Mouse (Mus musculus) mesoderm, embryonic 11.5 days (tissue): Measurements from ENCODE around the gene Zfp940.
A peak's percentile ranks its signal among the peaks of the same experiment; 100 is the strongest.
"Not testable (repeated sequence)": the region's sequence is repeated elsewhere in the genome, so short reads cannot be mapped to it uniquely, and the experiment has no call there.

Experiments used
- DNase-seq: peaks from one replicate; pipeline ENCODE4 v3.0.0-alpha.2; 2012; ENCODE audit warnings: low read depth, low spot score

Gene Zfp940

DNA sequence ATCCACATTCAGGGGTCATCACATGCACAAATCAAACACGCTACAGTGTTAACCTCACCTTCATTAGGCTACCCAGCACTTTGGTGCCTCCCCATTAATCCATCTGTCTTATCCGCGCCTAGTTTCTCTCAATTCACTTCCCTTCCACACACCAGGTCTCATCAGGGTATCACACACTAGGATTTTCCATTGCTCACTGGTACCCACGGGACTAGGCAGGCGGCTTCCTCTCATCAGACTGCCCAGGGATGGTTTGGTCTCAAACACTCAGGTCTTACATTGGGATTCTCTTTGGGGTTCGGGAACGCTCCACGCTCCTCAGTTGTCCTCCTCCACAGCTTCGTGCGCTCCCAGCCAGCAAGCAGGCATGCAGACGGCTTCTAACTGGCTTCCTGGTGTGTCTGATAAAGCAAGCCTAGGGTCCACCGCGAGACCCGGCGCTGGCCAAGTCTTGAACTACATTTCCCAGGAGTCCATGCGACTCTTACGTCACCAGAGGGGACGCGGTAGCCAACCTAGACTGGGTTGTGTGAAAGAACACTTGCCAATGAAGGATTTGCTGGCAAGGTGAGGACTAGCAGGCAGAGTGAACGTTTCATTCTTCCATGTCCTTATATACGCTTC, at the start of gene Zfp940:
Gene Zfp940 (minus strand): TSS at position 451 of the 624 bp plus-strand sequence.
- peak; percentile 92 for DNase-seq

DNA sequence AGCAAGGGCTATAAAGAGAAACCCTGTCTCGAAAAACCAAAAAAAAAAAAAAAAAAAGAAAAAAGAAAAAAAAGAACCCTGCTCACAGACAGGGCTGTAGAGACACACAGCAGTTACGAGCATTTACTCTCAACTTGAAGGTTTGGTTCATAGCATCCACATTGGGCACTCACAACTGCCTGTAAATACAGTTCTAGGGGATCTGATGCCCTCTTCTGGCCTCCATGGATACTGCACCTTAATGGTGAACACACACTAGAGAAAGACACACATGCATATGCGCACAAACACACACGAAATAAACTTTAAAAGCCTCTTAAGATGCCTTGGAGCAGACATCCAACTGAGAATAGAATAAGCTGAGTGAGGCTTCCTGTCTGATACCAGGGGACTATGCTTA, 44.9 kb upstream of the Zfp940 start:
- no peak for DNase-seq

DNA sequence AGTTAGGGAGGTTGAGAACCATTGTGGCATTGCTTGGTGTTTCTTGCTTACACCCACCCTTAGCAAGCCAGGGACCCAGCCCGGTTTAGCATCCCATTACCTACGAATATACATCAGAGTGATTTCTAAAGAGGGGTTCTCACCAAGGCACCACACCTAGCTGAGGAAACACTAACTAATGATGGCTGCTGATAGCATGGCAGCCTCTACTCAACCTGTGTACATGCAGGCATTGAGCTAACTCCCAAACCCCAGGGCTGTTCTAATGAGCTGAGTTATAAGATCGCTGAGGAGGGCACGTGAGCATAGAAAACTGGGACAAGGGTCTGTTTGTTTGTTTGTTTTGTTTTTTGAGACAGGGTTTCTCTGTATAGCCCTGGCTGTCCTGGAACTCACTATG, 39.3 kb upstream of the Zfp940 start:
- DNase-seq, result no peak

DNA sequence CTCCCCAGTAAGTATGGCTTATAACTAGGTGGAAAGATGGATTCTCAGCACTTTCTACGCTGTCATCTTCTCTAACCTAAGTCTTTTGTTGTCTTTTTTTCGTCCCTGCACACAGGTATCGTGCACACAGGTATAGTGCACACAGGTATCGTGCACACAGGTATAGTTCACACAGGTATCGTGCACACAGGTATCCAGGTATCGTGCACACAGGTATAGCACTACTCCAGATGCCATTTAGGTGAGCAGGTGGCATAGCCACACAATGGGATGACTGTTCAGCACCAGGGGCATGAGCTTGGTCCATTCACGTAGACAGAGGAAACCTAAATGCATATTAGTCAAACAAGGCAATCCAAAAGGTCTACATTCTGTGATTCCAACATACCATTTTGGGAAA, 37.0 kb upstream of the Zfp940 start:
- no peak for DNase-seq

DNA sequence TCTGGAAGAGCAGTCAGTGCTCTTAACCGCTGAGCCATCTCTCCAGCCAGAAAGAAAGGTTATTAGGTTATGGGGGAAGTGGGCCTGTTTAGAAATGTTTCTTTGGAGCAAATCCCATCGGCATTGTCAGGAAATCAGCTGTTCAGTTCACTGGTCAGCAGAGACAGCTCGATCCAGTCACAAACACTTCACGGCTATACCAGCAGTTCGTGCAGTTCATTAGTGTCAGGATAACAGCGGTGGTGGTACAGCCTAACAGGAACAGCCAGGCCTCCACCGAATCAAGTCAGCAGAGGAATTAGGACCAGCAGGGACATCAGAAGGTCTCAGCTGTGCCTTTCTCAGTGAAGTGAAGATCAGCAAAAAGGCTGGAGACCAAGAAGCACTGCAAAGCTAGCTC, 27.4 kb upstream of the Zfp940 start:
- DNase-seq, result no peak

DNA sequence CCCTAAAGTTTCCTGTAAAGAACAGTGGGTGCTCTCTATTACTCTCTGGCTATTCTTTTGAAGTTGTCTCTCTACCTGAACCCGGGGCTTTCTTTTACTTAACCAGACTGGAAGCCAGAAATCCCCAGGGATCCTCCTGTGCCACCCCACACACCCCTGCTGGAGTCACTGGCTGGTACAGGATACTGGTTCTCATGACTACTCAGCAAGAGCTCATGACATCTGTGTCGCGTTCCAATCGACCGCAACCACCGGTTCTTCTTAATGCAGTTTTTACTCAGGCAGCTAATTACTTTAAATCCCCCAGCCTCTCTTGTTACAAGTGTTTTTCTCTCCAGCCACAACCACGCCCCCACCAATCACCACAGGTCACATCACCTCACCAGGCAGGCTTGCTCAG, 26.6 kb upstream of the Zfp940 start:
- DNase-seq, result no peak

DNA sequence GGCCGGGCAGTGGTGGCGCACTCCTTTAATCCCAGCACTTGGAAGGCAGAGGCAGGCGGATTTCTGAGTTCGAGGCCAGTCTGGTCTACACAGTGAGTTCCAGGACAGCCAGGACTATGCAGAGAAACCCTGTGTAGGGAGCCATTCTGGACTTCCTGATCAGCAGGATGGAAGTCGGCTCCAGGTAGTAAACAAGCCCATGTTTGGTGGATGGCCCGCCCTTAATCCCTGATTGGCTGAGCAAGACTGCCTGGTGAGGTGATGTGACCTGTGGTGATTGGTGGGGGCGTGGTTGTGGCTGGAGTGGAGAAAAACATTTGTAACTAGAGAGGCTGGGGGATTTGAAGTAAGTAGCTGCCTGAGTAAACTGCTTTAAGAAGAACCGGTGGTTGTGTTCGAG, 24.1 kb upstream of the Zfp940 start:
- not testable (repeated sequence) for DNase-seq

DNA sequence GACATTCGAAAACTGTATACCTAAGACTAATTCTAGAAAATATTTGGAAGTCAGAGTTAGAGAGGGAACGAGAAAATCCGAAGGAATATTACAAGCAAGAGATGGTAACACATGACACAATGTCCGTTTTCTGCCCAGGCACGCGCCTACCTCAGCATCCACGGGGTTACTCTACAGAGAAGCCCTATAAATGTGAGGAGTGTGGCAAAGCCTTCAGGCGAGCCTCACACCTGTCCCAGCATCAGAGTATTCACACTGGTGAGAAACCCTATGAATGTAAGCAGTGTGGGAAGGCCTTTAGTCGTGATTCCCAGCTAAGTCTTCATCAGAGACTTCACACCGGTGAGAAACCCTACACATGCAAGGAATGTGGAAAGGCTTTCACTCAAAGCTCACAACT, 20.8 kb upstream of the Zfp940 start:
- no peak for DNase-seq

GRCm38 (mm10) chr7:29861660-29862059, 8.2 kb upstream of the Zfp940 start:
- no peak for DNase-seq

DNA sequence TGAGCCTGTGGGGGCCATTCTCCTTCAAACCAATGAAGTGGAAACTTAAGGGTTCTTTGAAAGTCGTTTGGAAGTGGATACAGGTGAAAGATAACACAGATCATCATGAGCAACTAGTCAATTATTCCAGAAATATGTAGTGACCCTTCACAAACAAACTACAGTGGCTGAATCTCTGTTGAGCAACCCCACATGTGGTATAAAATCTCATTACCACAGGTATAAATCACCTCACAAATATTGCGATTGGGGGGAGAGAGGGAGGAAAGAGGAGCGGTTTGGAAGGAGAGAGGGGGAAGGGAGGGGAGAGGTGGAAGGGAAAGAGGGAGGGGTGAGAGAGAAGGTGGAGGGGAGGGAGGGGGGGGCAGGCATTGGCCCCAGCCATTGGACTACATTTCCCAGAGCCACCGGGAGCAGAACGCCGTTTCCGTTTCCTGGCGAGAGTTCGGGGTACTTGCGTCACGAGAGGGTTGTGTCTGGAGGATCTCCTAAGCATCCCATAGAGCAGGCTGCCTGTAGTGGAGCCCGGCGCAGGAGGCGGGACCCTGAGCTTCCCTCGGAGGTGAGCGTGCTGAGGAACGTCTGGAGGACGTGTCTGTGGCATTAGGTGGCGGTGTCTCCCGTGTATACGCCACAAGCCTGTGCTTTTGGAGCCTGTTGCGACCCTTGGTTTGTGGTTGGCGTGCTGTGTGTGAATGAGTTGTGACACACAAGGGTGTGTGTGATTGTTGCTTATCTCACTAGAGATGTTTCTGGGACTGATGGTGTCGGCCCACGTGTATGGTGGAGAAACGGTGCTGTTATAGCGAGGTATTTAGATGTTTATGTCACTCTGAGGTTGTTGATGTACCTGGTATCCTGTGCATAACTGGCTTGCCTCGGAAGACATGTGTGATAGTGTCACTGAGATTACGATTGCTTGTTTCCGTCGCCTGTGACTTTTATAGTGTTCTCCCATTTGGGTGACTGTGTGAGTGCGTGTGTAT, 6.4 kb upstream of the Zfp940 start, which contains the start of gene Zfp420:
Gene Zfp420 (plus strand): TSS at position 448 of the 986 bp plus-strand sequence.
- DNase-seq, result peak; percentile 89

DNA sequence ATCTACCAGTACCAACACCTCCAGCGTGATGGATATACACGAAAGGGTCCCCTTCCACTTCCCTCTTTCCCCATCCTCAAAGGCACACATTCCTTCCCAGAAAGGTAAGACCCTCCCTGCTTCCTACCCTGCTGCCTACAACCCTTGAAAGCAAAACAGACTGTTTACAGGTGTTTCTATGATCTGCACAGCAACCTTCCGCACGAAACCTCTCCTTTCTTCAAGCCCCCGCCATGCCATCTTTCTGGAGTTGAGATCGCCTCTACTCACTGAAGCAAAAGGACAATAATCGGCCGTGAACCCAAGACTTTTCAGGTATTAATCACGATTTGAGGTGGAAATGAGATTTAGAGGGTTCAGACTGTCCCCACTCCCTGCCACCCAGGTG, 644 bp downstream of the Zfp940 start:
- DNase-seq, result no peak

DNA sequence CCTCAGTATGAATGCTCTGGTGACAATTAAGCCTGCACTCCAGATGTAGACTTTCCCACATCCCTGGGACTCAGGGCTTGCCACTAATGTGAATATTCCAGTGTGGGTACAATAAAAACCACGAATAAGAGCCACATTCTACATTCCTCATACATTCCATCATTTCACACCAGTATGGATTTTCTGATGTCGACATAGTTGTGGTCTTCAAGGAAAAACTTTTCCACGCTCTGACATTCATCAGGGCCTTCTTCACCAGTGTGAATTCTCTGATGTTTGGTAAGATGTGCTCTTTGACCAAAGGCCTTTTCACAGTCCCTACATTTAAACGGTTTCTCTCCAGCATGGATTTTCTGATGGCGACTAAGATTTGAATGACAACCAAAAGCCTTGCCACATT, 8.9 kb downstream of the Zfp940 start:
- no peak for DNase-seq

DNA sequence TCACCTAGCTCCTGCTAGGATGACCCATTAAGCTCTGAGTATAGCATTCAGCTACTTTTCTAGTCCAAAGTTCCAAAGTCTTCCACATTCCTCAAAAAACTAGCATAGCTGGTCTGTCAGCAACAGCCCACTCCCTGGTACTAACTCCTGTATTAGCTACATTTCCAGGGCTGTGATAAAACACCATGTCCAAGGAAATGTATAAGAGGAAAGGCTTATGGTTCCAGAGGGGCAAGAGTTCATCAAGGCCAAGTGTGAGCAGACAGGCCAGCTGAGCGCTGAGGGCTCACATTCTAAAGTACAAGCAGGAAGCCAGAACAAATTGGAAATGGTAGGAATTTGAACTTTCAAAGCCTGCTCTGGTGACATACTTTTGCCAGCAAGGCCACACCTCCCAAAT, 11.4 kb downstream of the Zfp940 start:
- no peak for DNase-seq

DNA sequence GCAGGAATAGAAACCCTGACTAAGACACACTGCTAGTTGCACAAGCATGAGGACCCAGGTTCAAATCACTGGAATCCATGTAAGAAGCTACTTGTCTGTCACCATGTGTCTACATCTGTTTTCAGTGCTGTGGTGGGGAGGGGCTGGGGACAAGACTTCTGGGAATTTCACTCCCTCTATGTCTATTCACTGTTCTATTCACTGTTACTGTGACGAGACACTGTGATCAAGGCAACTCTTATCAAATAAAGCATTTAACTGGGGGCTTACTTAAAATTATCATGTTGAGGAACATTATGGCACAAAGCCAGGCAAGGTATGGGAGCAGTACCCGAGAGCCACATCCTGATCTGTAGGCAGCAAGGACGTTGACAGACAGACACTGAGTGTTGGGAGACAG, 14.2 kb downstream of the Zfp940 start:
- no peak for DNase-seq

GRCm38 (mm10) chr7:29836816-29837215, 16.7 kb downstream of the Zfp940 start:
- DNase-seq, result no peak

- no peak for DNase-seq
Observed at GRCm38 (mm10) chr7:29829804-29830203, 23.7 kb downstream of the Zfp940 start.

DNA sequence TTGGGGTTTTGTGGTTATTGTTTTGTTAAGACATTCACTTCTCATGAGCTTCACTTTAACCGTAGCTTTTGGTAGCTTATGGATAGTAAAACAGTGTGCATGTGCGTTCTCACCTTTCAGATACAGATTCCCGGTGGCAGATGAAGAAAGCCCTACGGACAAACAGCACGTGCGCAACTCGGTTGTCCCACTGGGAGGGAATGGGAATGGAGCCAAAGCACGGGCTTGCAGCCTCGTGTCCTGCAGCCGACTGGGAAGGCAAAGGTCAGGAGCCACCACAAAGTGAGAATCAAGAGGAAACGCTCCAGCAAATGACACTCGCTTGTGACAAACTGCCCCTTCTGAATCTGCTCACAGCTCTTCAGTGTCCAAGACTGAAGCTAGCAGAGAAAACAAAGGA, 25.5 kb downstream of the Zfp940 start:
- DNase-seq, result no peak

DNA sequence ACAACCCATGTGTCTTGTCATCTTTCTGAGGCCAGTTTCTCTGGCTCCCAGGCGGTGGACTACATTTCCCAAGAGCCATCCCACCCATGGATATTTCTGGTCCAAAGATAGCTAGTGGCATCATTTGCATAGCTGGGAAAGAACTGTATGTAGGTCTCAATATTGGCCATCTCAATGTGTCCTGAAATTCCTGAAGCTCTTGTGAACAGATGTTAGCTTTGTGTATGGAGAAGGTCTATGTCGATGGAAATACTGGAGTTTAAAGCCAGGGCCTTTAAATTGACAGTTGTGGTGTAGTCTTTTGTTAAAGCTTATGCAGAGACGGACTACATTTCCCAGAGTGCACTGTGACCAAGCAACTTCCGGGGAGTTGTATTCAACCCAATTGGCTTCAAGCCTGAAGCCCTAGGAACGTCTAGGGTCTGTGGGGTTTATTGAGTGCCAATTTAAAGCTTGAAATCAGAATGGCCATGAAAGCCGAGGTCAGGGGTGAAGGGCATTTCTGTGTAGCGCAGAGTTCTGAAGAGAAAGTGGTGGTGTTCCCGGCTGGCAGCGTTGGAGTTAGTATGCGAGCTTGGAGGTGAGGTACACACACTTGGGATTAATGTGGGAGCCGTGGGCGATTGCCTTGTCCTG, 34.7 kb downstream of the Zfp940 start:
- peak; percentile 78 for DNase-seq

DNA sequence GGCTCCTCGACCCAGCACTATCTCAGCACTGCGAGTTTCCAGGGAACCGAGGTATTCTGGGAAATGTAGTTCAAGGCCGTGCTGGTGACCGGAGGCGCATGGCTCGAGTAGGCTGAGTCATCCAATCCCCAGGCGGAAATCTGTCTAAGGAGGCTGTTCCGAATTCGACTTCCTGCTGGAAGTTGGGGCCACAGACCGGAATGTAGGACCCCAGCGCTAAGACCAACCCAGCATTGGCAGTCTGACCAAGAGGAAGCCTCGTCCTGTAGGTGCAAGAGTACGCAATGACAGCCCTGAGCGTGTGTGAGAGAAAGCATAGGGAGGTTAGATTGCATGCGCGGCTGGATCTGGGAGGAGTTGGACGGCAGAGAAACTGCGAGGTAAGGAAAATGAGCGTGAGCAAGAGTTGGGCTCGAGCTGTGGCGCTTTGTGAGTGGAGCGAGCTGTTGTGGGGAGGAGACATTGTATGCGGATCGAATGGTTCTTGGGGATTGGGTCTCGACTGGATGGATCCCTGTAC, 37.5 kb downstream of the Zfp940 start, which contains the start of gene Zfp790:
Gene Zfp790 (plus strand): TSS at position 205 of the 520 bp plus-strand sequence.
- DNase-seq, result peak; percentile 95

DNA sequence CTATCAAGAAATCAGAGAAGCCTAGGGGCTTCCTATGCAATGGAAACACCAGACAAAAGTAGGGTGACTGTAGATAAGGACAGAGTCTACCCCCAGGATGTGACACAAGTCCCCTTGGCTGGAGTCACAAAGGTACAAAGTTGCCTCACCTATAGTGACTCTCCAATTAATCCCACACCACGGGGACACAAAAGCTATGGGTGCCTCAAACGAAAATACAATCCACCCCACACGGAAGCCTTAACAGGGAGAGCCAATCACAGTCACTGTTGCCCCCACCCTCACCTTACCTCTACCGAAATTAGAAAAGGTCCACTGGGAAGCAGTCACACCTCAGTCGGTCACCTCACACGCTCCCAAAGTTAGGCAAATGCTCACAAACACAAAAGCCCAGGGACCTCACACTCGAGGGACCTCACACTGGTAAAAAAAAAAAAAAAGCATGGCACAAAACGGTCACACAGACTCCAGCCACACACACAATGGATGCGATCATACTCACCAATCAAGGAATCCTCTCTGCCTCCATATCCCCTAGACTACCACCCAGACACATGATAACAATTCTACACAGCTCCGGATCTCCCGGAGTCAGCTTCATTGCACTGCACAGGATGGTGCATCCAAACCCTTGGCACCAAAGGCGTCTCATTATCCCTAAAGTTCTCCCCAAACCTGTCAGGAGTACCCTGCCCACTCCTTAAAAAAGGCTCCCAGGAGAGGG, 38.2 kb downstream of the Zfp940 start:
- DNase-seq, result no peak

- no peak for DNase-seq
Observed at GRCm38 (mm10) chr7:29814381-29814780, 39.1 kb downstream of the Zfp940 start.
